Mouse (Mus musculus) ZHBTc4 (cell line): ENCODE measurements at regions not wholly inside any gene's neighbourhood (a gene's known extent, or its start where the extent isn't known, plus 50 kb on each side); places are given as distances from the start of the nearest gene placed in this dataset.

Experiments
- DNase-seq: peaks from one replicate; pipeline ENCODE4 v3.0.0-alpha.2; 2011; ENCODE audit warnings: low read depth, low spot score

DNA sequence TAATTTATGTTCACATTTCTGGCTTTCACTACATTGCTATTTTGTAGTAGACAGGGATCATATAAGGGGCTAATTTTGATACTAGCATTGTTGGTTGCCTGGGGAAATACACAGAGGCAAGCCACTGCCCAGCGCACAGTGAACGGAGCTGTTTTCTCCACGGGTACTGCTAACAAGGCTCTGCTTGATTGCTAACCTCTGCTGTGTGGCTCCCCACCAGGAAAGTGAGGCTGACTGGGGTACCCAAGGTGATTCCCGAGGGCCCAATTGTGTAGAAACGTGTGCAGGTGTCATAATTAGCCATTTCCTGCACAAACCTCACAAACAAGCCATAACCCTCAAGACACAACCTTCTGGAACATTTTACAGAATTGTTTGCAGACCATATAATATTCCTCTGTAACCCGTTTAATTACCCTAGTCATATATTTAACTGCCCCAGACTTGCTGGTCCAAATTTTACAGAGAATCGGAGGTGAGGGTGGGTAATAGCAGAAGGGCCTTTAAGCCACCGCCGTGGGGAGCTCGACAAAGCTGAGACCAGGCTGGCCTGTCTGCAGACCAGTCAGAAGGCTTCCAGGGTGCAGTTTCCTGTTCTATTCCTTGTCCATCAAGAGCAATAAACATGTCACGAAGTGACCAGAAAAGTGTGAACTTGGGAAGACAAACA, 170.9 kb downstream of the Fam169b start:
- no peak for DNase-seq

DNA sequence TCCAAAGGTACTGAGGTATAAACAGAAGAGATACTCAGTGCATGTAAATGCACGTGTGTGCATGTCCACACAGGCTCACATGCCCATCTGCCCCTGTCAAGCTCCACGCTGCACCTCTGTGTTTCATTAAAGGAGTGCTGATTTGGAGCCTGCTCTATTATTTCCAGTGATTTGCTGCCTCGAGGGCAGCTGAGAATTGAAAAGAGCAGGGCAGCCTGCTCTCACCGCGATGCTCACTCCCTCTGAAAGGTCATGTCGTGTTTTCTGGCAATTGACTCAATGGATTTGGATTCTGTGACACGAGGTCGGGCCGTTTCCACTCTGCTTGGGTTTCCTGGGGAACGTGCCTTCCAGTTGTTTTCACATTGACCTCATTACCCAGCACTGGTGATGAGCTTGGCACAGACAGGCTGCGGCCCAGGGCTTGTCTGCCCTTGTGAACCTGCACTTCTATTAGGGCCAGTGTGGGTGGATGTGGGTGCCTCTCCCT, 167.1 kb downstream of the Fam169b start:
- no peak for DNase-seq

DNA sequence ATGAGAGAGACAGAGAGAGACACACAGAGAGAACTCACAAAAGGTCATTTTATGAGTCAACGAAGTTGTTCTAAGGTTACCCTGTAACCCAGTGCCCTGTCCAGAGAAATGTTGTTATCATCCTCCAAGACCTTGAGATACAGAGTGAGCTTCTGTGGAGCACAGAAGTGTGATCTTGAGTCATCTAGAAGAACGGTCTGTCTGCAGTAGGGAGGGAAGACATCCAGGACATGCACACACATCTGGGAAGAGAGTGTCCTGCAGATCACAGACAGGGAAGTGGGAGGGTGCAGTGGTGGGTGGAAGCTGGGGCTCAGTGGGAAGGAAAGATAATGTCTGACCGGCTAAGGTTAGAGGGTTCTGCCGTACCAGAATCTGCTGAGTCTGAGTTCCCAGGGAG, 155.3 kb downstream of the Fam169b start:
- DNase-seq = no peak

DNA sequence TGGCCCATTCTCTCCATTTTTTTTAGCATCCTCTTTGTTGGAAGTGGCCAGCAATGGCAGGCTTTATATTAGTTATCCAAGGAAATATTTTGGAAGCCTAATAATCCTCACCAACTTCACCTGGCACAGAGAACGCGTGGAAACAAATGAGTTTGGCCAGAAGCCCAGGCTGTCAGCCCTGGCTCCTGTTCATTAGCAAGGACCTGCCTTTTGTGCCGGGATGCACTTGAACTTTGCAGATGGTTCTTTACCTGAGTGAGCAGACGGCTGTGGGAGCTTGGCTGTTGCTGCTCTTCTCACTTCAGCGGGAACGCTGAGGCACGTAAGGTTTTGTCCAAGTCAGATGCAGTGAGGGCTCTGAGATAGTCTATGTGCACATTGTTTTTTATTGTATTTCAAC, 142.3 kb downstream of the Fam169b start:
- DNase-seq = no peak

DNA sequence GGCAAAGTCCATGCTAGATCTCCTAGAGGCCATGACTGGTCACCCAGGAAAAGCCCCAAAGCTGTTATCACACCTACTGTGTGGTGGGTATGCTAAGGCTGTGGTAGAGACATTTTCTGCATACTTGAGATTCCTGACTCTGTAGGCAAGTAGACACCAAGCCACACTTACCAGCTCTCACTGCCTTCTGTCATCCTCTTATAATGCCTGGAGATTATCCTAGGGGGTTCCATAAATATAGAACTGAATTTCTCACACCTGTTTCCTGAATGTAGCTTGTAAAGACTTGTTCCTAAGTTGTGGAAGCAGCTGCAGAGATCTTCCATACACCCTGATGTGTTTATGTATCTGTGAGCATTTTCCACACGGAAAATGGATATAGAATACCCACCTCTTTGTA, 139.1 kb downstream of the Fam169b start:
- DNase-seq = no peak
